Mouse (Mus musculus): Measurements from ENCODE around the gene Plekhj1.
A peak's percentile ranks its signal among the peaks of the same experiment; 100 is the strongest.
"Not testable (repeated sequence)": the region's sequence is repeated elsewhere in the genome, so short reads cannot be mapped to it uniquely, and the experiment has no call there.

Gene Plekhj1

GRCm38 (mm10) chr10:80798150-80799006 is at the start of gene Plekhj1, which contains the start of gene Sf3a2:
Plekhj1 (minus strand) TSS chr10:80798626.
Sf3a2 (plus strand) TSS chr10:80798198.
- DNase-seq (ENCODE audit: low read depth) = peak; percentile 90

- DNase-seq (ENCODE audit: low read depth) = no peak
These were observed 47.3 kb upstream of the Plekhj1 start for GRCm38 (mm10) chr10:80845732-80846131.

- DNase-seq (ENCODE audit: low read depth) = no peak
These were observed 46.7 kb upstream of the Plekhj1 start for GRCm38 (mm10) chr10:80845055-80845693.

- no peak for DNase-seq (ENCODE audit: low read depth)
These were observed 45.6 kb upstream of the Plekhj1 start, which contains the start of gene Lingo3 for GRCm38 (mm10) chr10:80843931-80844547. Lingo3 (minus strand) TSS chr10:80844039.

GRCm38 (mm10) chr10:80843087-80843930 is 44.9 kb upstream of the Plekhj1 start:
- no peak for DNase-seq (ENCODE audit: low read depth)

GRCm38 (mm10) chr10:80842334-80842733 is 43.9 kb upstream of the Plekhj1 start:
- no peak for DNase-seq (ENCODE audit: low read depth)

GRCm38 (mm10) chr10:80841685-80842084 is 43.3 kb upstream of the Plekhj1 start:
- no peak for DNase-seq (ENCODE audit: low read depth)

GRCm38 (mm10) chr10:80839848-80840247 is 41.4 kb upstream of the Plekhj1 start:
- DNase-seq (ENCODE audit: low read depth) = no peak

- no peak for DNase-seq (ENCODE audit: low read depth)
These were observed 40.0 kb upstream of the Plekhj1 start for GRCm38 (mm10) chr10:80838346-80838912.

- DNase-seq (ENCODE audit: low read depth) = no peak
These were observed 39.4 kb upstream of the Plekhj1 start for GRCm38 (mm10) chr10:80837827-80838226.

- no peak for DNase-seq (ENCODE audit: low read depth)
These were observed 38.5 kb upstream of the Plekhj1 start for GRCm38 (mm10) chr10:80836949-80837379.

GRCm38 (mm10) chr10:80835617-80836016 is 37.2 kb upstream of the Plekhj1 start:
- DNase-seq (ENCODE audit: low read depth) = no peak

- no peak for DNase-seq (ENCODE audit: low read depth)
These were observed 34.4 kb upstream of the Plekhj1 start for GRCm38 (mm10) chr10:80832818-80833217.

- DNase-seq (ENCODE audit: low read depth) = peak; percentile 83
These were observed 32.7 kb upstream of the Plekhj1 start for GRCm38 (mm10) chr10:80831136-80831535.

GRCm38 (mm10) chr10:80829359-80830278 is 31.2 kb upstream of the Plekhj1 start:
- no peak for DNase-seq (ENCODE audit: low read depth)

GRCm38 (mm10) chr10:80828587-80828986 is 30.2 kb upstream of the Plekhj1 start:
- not testable (repeated sequence) for DNase-seq (ENCODE audit: low read depth)

- DNase-seq (ENCODE audit: low read depth) = no peak
These were observed 29.5 kb upstream of the Plekhj1 start for GRCm38 (mm10) chr10:80827870-80828420.

- no peak for DNase-seq (ENCODE audit: low read depth)
These were observed 28.8 kb upstream of the Plekhj1 start for GRCm38 (mm10) chr10:80827063-80827869.

All from c-Kit-positive CD71-negative TER-119-negative erythroid progenitor cells, embryonic 14.5 days (primary cell).